Mouse (Mus musculus) kidney, embryonic 14.5 days (tissue): ENCODE data around the gene Gm7544. TPM values are rescaled to one million over a fixed set of nuclear protein-coding genes. Genes with fewer than 3 reads are reported as not detected.
"Not testable (repeated sequence)": the region's sequence is repeated elsewhere in the genome, so short reads cannot be mapped to it uniquely, and the experiment has no call there.

Source experiments
- ATAC-seq: fragments of 200-750 bp; cut with Nextera tagmentation; 2 replicates; pipeline ENCODE4 v1.8.0; 2017; ENCODE audit warnings: moderate number of reproducible peaks, mild to moderate bottlenecking, moderate TSS enrichment, moderate library complexity; ENCODE audit not compliant: low FRiP score, low TSS enrichment
- H3K27ac ChIP-seq: fragments of 300-500 bp; sonication (generic); 2 replicates; pipeline ENCODE4 v1.5.1; 2014; ENCODE audit warnings: low read depth, mild to moderate bottlenecking, low read length, moderate library complexity, mixed read lengths
- H3K27me3 ChIP-seq: fragments of 300-500 bp; sonication (generic); 2 replicates; pipeline ENCODE4 v1.6.1; 2014; ENCODE audit warnings: mild to moderate bottlenecking, low read length; ENCODE audit not compliant: control insufficient read depth, insufficient read depth
- H3K36me3 ChIP-seq: fragments of 300-500 bp; sonication (generic); 2 replicates; pipeline ENCODE4 v1.6.1; 2014; ENCODE audit warnings: low read length, mixed read lengths; ENCODE audit not compliant: control insufficient read depth, insufficient read depth
- H3K4me1 ChIP-seq: fragments of 300-500 bp; sonication (generic); 2 replicates; pipeline ENCODE4 v1.6.1; 2014; ENCODE audit warnings: low read length, mixed read lengths; ENCODE audit not compliant: control insufficient read depth, insufficient read depth
- H3K4me2 ChIP-seq: fragments of 300-500 bp; sonication (generic); replicated peaks from 2 replicates; pipeline ENCODE4 v1.6.1; 2014; ENCODE audit warnings: low read depth, mild to moderate bottlenecking, low read length
- H3K4me3 ChIP-seq: fragments of 300-500 bp; sonication (generic); 2 replicates; pipeline ENCODE4 v1.5.1; 2014; ENCODE audit warnings: mild to moderate bottlenecking, low read length
- H3K9ac ChIP-seq: fragments of 300-500 bp; sonication (generic); 2 replicates; pipeline ENCODE4 v1.6.1; 2014; ENCODE audit warnings: low read depth, mild to moderate bottlenecking, low read length, moderate library complexity
- H3K9me3 ChIP-seq: fragments of 300-500 bp; sonication (generic); 2 replicates; pipeline ENCODE4 v1.6.1; 2016; ENCODE audit warnings: low read length; ENCODE audit not compliant: control insufficient read depth
- WGBS: fragments of 180-500 bp; shearing (Covaris S2); extraction: QIAGEN DNeasy Blood & Tissue Kit; methylation state at CpG from one replicate; pipeline ENCODE4 v1.1.7; 2014; 5-methylcytosine and 5-hydroxymethylcytosine counted together
- polyA plus RNA-seq: library from polyadenylated mRNA; unstranded; fragments of >200 nt; fragmentation: Nextera tagmentation; extraction: Ambion mirVana; gene quantifications from 2 replicates; pipeline ENCODE4 v1.2.1, GENCODE M21; 2014

Gene Gm7544
- polyA plus RNA-seq, 1 experiment from 2014 or later = not detected

GRCm38 (mm10) chr1:82943295-82943694 is 12.5 kb downstream of the Gm7544 start, which contains the start of gene A030003K21Rik:
TSS of gene A030003K21Rik (minus strand) at chr1:82943388.
- not testable (repeated sequence) for H3K27ac ChIP-seq, H3K27me3 ChIP-seq, H3K36me3 ChIP-seq, H3K4me1 ChIP-seq, H3K9me3 ChIP-seq, H3K4me2 ChIP-seq, ATAC-seq, H3K4me3 ChIP-seq, H3K9ac ChIP-seq
- no CpG with 5 or more reads among the region's 6 CpGs for WGBS

GRCm38 (mm10) chr1:82942505-82942904 is 13.3 kb downstream of the Gm7544 start:
- not testable (repeated sequence) for H3K36me3 ChIP-seq, H3K27me3 ChIP-seq, H3K4me3 ChIP-seq, H3K9ac ChIP-seq, ATAC-seq, H3K4me1 ChIP-seq, H3K4me2 ChIP-seq, H3K9me3 ChIP-seq, H3K27ac ChIP-seq
- 81% methylated on average over 1 of the region's 2 CpGs for WGBS

- Histone ChIP-seq H3K4me2 (no peak overlapping the region), H3K4me1 (no peaks in the 10 kb centered on the region)
- WGBS = 93% methylated on average over 5 of the region's 5 CpGs
Observed at GRCm38 (mm10) chr1:82938666-82939065, 17.1 kb downstream of the Gm7544 start.

GRCm38 (mm10) chr1:82931326-82931725 is 24.5 kb downstream of the Gm7544 start, which contains the start of gene Gm6217:
TSS of gene Gm6217 (minus strand) at chr1:82931399.
- not testable (repeated sequence) for ATAC-seq, H3K27me3 ChIP-seq, H3K36me3 ChIP-seq, H3K27ac ChIP-seq, H3K4me3 ChIP-seq, H3K4me2 ChIP-seq, H3K9me3 ChIP-seq, H3K9ac ChIP-seq, H3K4me1 ChIP-seq
- WGBS = no CpG with 5 or more reads among the region's 6 CpGs

More at GRCm38 (mm10) chr1:82938666-82939065, 17.1 kb downstream of the Gm7544 start:
- ATAC-seq = no peak
- Histone ChIP-seq H3K36me3 (no peaks in the 10 kb centered on the region), H3K9ac (no peak overlapping the region), H3K27me3 (no peaks in the 10 kb centered on the region), H3K27ac (no peak overlapping the region), H3K9me3 (no peaks in the 10 kb centered on the region; the same call in none of the 2 replicates), H3K4me3 (no peak overlapping the region)

GRCm38 (mm10) chr1:82930558-82930957 is 25.3 kb downstream of the Gm7544 start:
- H3K27ac ChIP-seq, H3K27me3 ChIP-seq, H3K36me3 ChIP-seq, H3K4me2 ChIP-seq, H3K4me3 ChIP-seq, H3K4me1 ChIP-seq, H3K9ac ChIP-seq, ATAC-seq, H3K9me3 ChIP-seq: not testable (repeated sequence)
- WGBS = 96% methylated on average over 3 of the region's 3 CpGs

- no peak within 1 kb of the TSS for H3K4me2 ChIP-seq
- no peak within 1 kb of the TSS for H3K4me3 ChIP-seq
- H3K4me1 ChIP-seq = no peaks in the 10 kb centered on the region
- H3K36me3 ChIP-seq = no peaks in the 10 kb centered on the region
- no peaks in the 10 kb centered on the region for H3K9me3 ChIP-seq
- no peak within 1 kb of the TSS for H3K9ac ChIP-seq
- no peaks in the 10 kb centered on the region for H3K27me3 ChIP-seq
- WGBS = 87% methylated on average over 6 of the region's 6 CpGs
- no peak for ATAC-seq
- no peak within 1 kb of the TSS for H3K27ac ChIP-seq
Observed at GRCm38 (mm10) chr1:82924650-82925049, 31.2 kb downstream of the Gm7544 start, which contains the start of gene A030014E15Rik. TSS of gene A030014E15Rik (plus strand) at chr1:82924917.

- ATAC-seq, H3K9me3 ChIP-seq, H3K4me1 ChIP-seq, H3K4me3 ChIP-seq, H3K36me3 ChIP-seq, H3K4me2 ChIP-seq, H3K27me3 ChIP-seq, H3K9ac ChIP-seq, H3K27ac ChIP-seq: not testable (repeated sequence)
- WGBS = 100% methylated on average over 4 of the region's 5 CpGs
Observed at GRCm38 (mm10) chr1:82913434-82913833, 42.4 kb downstream of the Gm7544 start.

GRCm38 (mm10) chr1:82913025-82913424 is 42.8 kb downstream of the Gm7544 start, which contains the start of gene A030005L19Rik:
TSS of gene A030005L19Rik (plus strand) at chr1:82913325.
- no peak for ATAC-seq
- Histone ChIP-seq H3K9me3 (no peaks in the 10 kb centered on the region), H3K27ac (no peak within 1 kb of the TSS), H3K4me1 (no peaks in the 10 kb centered on the region), H3K36me3 (no peaks in the 10 kb centered on the region), H3K4me3 (no peak within 1 kb of the TSS), H3K9ac (no peak within 1 kb of the TSS), H3K27me3 (no peaks in the 10 kb centered on the region), H3K4me2 (no peak within 1 kb of the TSS)
- WGBS = 78% methylated on average over 3 of the region's 3 CpGs

- H3K4me1 ChIP-seq = no peaks in the 10 kb centered on the region
- H3K9me3 ChIP-seq = no peaks in the 10 kb centered on the region
- H3K36me3 ChIP-seq = peaks cover 16% of the 10 kb centered on the region; the same call in 1 of the 2 replicates
- no peak overlapping the region for H3K4me2 ChIP-seq
- WGBS = 83% methylated on average over 3 of the region's 3 CpGs
- H3K9ac ChIP-seq = no peak overlapping the region
- H3K27me3 ChIP-seq = no peaks in the 10 kb centered on the region
- ATAC-seq = no peak
- H3K4me3 ChIP-seq = no peak overlapping the region
- no peak overlapping the region for H3K27ac ChIP-seq
Observed at GRCm38 (mm10) chr1:82905886-82906285, 49.9 kb downstream of the Gm7544 start.
